Mouse (Mus musculus) heart, adult 2 months (tissue): ENCODE data around the gene Slc34a1.

Experiments
- CTCF ChIP-seq: fragments of 200-600 bp; IDR thresholded peaks from 2 replicates; pipeline ENCODE4 v1.8.1; 2022; ENCODE audit warnings: antibody characterized with exemption, mild to moderate bottlenecking, moderate library complexity
- POLR2A ChIP-seq: fragments of 200-500 bp; IDR thresholded peaks from 2 replicates; pipeline ENCODE4 v1.6.1; 2011; ENCODE audit warnings: mild to moderate bottlenecking, low read depth, low read length, control low read depth; ENCODE audit not compliant: insufficient read depth

DNA sequence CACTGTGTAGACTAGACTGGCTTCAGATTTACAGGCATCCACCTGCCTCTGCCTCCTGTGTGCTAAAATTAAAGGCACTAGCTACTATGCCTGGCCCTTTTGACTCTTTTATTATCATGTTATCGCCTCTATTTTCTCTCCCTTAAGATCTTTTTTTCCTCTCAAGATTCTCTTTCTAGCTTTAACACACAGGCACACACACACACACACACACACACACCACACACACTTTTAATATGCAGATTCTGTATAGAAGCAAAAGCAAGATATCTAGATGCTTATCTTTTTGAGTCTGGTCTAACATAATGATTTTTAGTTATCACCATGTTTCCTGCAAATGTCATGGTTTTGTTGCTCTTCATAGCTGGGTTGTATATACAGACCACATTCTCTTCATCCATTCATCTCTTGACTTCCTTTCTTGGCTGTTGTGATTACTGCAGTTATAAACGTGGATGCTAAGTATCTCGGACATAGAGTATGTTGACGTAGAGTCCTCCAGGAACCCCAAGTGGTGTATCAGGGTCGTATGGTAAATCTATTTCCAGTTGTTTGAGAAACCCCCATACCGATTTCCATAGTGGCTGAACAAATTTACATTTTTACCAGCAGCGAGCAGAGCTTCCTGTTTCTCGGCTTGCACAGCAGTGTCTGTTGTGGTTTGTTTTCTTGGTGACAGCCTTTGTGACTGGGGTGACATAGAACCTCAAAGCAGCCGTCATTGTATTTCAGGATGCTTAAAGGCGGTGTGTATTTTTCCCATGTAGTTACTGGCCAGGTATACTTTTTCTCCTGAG lies 34.1 kb downstream of the Slc34a1 start:
- no peak for TF ChIP-seq CTCF
- TF ChIP-seq POLR2A, result no peak
